Mouse (Mus musculus) heart, postnatal 25 days (tissue): ENCODE measurements around the gene Cdh18. TPM values are rescaled to one million over a fixed set of nuclear protein-coding genes. Genes with fewer than 3 reads are reported as not detected.
"Not testable (repeated sequence)": the region's sequence is repeated elsewhere in the genome, so short reads cannot be mapped to it uniquely, and the experiment has no call there.

Experiments
- DNase-seq: peaks from one replicate; pipeline ENCODE4 v3.0.0; 2022; ENCODE audit warnings: low spot score
- intact Hi-C: fragments of 180-260 bp; cut with DNase I; formaldehyde crosslinking; loops from one replicate; pipeline ENCODE4 v1.15.1; 2025
- total RNA-seq, 2 experiments: library from RNA; stranded (reverse); gene quantifications; 2 replicates each; pipeline ENCODE4 v1.2.3; 2021

Cdh18 gene
- total RNA-seq, result not detected

DNA sequence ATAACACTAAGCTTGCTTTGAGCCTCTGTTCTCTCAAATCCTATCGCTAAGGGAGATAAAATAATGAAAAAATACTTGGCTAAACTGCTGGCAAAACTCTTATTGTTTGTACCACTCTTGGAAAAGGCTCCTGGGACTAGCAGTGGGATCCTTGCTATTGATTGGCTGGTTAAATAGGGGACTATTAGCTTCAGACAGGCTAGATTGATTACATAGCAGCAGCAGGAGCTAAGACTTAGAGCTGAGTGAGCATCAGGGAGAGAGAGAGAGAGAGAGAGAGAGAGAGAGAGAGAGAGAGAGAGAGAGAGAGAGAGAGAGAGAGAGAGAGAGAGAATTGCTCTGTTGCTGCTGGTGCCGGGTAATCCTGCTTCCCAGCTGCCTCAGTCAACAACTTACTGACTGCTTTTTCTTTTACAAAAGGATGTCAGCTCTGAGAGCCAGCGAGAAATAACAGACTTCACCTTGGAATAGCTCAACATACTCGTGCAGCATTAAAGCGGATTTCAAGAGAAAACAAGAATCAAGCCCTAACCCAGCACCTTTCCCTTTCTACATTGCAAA, at the start of gene Cdh18:
Cdh18 (plus strand) TSS at position 312 of the 561 bp plus-strand sequence.
- intact Hi-C loops, result no loop called here
- no peak for DNase-seq

DNA sequence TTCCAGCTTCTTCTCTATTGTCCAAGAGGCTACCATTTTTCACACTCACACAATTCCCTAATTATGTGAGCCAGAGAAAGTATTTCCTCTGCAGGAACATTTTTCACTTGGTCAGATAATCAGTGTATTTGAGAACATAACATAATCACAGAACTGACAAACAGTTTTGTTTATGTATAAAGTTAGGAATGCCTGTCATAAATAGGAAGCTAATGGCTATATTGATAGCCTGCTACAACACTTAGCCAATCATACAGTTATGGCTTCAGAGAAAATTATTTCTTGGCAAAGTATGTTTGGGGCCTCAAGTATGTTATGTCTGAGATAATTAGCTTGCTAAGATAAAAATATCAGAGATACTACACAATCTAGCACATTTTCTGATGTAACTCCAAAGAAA, 37.6 kb upstream of the Cdh18 start:
- intact Hi-C loops, result no loop called here
- no peak for DNase-seq

GRCm38 (mm10) chr15:22535828-22536227, 13.0 kb upstream of the Cdh18 start:
- intact Hi-C loops, result no loop called here
- DNase-seq, result no peak

GRCm38 (mm10) chr15:22577974-22578616, 29.3 kb downstream of the Cdh18 start:
- intact Hi-C loops, result no loop called here
- no peak for DNase-seq

DNA sequence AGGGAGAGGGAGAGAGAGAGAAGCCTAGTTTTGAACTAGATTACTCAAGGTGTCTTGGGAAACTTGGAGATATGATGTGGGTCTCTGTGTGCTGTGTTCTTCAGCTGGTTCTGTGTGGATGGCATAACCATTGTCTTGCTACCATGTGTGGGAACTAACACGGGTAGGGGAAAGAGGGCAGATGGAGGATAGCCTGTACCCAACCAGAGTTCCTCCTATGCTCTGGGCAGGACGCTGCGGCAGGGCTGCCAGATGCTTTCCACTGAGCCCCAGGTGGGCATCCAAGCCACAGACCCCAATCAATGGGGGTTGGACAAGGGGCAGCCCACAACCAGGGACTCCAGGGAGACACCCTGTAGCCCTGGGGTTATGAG, 29.8 kb downstream of the Cdh18 start:
- DNase-seq, result no peak
- intact Hi-C loops, result no loop called here

GRCm38 (mm10) chr15:22584667-22585066, 35.8 kb downstream of the Cdh18 start:
- intact Hi-C loops, result no loop called here
- DNase-seq, result no peak

GRCm38 (mm10) chr15:22716376-22716775, 167.6 kb downstream of the Cdh18 start:
- intact Hi-C loops, result no loop called here
- no peak for DNase-seq

DNA sequence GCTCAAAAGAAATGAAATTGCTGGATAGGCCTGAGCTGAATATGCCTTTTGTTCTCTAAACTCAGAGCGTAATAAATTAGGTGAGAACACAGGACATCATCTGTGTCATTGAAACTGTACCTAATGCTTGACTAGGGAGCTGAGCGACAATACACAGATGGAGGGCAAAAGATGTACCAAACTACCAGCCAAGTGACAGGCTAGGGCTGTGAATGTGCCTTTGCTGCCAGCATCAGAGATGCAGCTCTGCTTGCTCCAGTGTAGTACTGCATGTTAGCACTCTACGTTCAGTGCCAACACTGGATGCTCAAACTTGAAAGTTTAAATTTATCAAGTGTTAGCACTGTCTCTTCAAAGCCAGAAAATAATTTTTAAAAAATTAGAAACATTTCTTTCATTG, 168.9 kb downstream of the Cdh18 start:
- DNase-seq, result no peak
- intact Hi-C loops, result no loop called here

GRCm38 (mm10) chr15:22726574-22726973, 177.8 kb downstream of the Cdh18 start:
- DNase-seq, result no peak
- intact Hi-C loops, result no loop called here

- DNase-seq, result no peak
- intact Hi-C loops, result no loop called here
These were observed 184.2 kb downstream of the Cdh18 start for GRCm38 (mm10) chr15:22733039-22733438.

DNA sequence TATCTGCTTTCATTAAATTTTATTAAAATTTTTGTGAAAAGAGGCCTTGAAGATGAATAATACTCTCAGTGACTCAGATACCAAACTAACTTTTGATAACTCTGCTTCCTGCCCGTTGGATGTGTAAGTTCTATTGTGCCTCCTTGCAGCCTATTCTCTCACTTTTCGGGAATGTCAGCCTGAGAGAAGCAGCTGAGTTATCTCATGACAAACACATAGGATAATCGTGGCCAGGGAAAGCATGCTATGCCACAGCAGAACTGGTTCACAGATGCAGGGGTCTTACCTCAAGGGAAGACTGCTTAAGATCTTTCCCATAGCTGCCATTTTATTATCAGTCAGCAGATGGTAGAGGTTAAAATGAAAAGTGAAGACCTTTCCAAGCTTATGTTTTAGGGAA, 187.3 kb downstream of the Cdh18 start:
- intact Hi-C loops, result no loop called here
- no peak for DNase-seq

GRCm38 (mm10) chr15:22761257-22761656, 212.4 kb downstream of the Cdh18 start:
- DNase-seq, intact Hi-C loops: not testable (repeated sequence)

GRCm38 (mm10) chr15:22766591-22766990, 217.8 kb downstream of the Cdh18 start:
- intact Hi-C loops, DNase-seq: not testable (repeated sequence)

DNA sequence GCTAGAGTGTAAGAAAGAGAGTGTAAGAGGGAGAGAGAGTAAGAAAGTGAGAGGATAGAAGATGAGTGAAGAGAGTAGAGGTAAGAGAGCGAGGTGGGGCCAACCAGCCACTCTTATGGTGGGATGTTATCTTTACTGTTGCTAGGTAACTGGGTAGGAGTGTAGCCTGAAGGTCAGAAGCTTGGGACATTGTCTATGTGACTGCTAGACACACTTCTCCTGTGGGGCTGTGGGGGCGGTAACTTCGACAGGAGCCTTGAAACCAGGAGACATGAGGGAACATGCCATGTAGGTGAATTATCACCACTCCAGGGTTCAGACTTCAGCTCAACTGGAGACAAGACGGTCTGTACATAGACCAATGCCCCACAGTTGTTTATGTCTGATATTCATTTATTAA, 227.5 kb downstream of the Cdh18 start:
- no peak for DNase-seq
- intact Hi-C loops, result no loop called here

DNA sequence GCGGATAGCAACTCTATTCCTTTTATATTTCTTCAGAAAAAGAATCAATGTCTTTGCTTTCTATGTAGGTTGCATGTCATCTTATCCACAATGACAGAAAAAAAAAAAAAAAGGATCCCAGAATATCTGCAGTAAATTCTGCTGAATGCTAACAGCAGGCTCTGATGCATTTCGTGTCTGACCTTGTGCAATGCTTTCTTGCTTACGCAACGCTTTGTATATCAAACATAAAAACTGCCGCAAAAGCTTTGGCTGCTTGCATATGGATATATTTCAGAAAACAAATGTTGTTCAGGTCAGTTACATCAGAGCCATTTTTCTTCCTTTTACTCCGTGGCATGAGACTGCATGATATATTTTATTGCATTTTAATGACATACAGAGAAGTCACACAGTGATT, 240.9 kb downstream of the Cdh18 start:
- intact Hi-C loops, result no loop called here

GRCm38 (mm10) chr15:22791791-22792190, 243.0 kb downstream of the Cdh18 start:
- no peak for DNase-seq
- intact Hi-C loops, result no loop called here

More for the DNA sequence above, 240.9 kb downstream of the Cdh18 start:
- no peak for DNase-seq

DNA sequence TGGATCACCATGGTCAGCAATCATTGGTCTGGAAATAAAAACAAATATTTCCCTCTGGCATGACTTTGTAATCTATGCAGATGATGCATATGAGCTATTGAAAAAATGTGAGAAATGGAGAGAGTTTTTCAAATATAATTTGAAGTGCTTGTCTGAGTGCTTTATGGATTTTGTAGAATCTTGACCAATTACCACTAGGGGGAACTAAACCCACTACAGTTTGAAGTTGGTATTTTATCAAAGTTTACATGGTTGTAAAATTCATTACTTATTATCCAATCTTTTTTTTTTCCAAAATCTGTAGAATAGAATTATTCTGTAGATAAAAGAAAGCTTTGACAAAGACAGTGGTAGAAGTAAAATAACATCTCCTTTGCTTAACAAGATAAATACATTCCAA, 284.3 kb downstream of the Cdh18 start:
- intact Hi-C loops, result no loop called here
- no peak for DNase-seq

DNA sequence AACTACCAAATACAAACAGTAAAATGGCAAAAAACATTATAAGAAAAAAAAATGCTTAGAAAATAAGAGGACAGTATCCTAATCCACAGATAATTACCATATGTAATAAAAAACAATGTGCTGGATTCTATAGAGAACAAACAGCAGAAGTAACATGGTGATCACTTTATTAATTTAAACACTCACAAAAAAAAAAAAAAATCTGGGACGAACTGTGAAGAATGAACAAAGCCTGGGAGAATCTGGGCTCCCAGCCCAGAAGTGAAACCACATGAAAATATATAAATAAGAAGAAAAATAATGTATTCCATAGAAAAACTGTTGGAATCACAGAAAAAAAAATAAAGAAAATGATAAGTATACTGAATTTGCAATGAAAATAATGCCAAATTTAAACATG, 288.4 kb downstream of the Cdh18 start:
- DNase-seq, result no peak
- intact Hi-C loops, result no loop called here

DNA sequence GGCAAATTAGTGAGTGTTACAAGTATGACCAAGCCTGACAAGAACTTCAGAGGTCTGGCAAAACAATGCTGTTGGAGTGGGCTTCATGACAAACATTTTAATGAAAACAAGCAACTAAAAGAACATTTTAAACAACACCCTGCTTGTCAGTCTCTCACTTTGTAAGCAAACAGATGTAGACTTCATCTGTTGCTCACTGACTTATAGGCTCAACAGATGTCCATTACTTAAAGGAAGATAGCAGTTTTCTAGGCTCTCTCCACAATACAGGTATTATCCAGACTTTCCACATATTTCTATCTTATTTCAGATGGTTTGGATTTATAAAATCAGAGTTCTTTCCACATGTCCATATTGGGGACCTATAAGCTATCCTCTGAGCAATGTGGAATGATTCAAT, 308.9 kb downstream of the Cdh18 start:
- intact Hi-C loops, result no loop called here
- DNase-seq, result no peak

GRCm38 (mm10) chr15:22870679-22871078, 321.9 kb downstream of the Cdh18 start:
- DNase-seq, result no peak

DNA sequence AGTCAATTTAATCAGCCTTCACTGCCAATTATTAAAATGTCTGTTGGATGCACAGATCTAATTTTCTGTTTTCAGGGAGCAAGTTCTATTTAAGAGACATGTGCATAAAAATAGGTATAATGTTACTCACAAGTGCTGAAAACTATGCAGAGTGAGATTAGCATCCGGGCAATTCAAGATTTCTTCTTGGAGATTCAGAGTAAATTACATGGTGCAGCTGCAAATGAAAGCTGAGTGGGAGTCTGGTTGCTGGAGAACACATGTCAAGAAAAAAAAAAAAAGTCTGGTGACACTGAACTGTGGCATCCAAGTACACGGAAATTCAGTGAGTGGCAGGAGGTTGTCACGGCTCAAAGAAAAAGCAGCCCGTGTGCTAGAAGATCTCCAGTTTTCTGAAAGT, 348.9 kb downstream of the Cdh18 start:
- intact Hi-C loops, result no loop called here
- no peak for DNase-seq

More at GRCm38 (mm10) chr15:22870679-22871078, 321.9 kb downstream of the Cdh18 start:
- intact Hi-C loops, result no loop called here

DNA sequence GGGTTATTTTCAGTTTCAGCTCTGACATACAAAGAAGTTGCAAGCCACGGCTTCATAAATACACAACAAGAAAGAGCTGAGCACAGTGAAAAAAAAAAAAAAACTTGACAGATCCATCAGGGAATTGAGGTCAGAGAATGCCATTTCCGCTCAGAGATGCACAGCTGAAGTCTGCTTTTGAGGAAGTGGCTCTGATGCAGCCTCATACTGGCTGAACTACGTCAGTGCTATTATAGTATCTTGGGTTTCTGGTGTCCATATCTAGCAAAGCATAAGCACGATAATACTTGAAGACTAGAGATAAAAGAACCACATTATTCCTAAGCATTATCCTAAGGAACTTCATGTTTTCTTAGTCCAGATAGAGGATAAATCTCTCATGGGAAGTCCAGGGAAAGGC, 349.4 kb downstream of the Cdh18 start:
- no peak for DNase-seq
- intact Hi-C loops, result no loop called here
